Mouse (Mus musculus) ZHBTc4 (cell line): ENCODE measurements around the gene Srms.

Source experiments
- DNase-seq: peaks from one replicate; pipeline ENCODE4 v3.0.0-alpha.2; 2011; ENCODE audit warnings: low read depth, low spot score

Gene Srms

GRCm38 (mm10) chr2:181213021-181213445 is at the start of gene Srms:
Gene Srms, minus strand, starts transcription at chr2:181213185.
- peak; percentile 89 for DNase-seq

- no peak for DNase-seq
Observed at GRCm38 (mm10) chr2:181253248-181253647, 40.3 kb upstream of the Srms start.

- no peak for DNase-seq
Observed at GRCm38 (mm10) chr2:181251841-181252240, 38.9 kb upstream of the Srms start.

GRCm38 (mm10) chr2:181249217-181249616 is 36.2 kb upstream of the Srms start:
- DNase-seq: no peak

GRCm38 (mm10) chr2:181245031-181245430 is 32.0 kb upstream of the Srms start:
- DNase-seq: no peak

- peak; percentile 80 for DNase-seq
Observed at GRCm38 (mm10) chr2:181243706-181244394, 30.9 kb upstream of the Srms start.

GRCm38 (mm10) chr2:181242314-181242665 is 29.3 kb upstream of the Srms start:
- no peak for DNase-seq

- no peak for DNase-seq
Observed at GRCm38 (mm10) chr2:181241602-181242313, 28.8 kb upstream of the Srms start, which contains the start of gene Helz2. Gene Helz2, minus strand, starts transcription at chr2:181242027.

GRCm38 (mm10) chr2:181240806-181241440 is 27.9 kb upstream of the Srms start:
- no peak for DNase-seq

- no peak for DNase-seq
Observed at GRCm38 (mm10) chr2:181239261-181239660, 26.3 kb upstream of the Srms start.

GRCm38 (mm10) chr2:181238861-181239260 is 25.9 kb upstream of the Srms start:
- DNase-seq: no peak

GRCm38 (mm10) chr2:181238091-181238610 is 25.2 kb upstream of the Srms start:
- no peak for DNase-seq

GRCm38 (mm10) chr2:181237251-181238014 is 24.4 kb upstream of the Srms start:
- DNase-seq: no peak

- peak; percentile 39 for DNase-seq
Observed at GRCm38 (mm10) chr2:181235681-181236566, 22.9 kb upstream of the Srms start.

- no peak for DNase-seq
Observed at GRCm38 (mm10) chr2:181234680-181235079, 21.7 kb upstream of the Srms start.

GRCm38 (mm10) chr2:181233443-181233842 is 20.5 kb upstream of the Srms start:
- DNase-seq: peak; percentile 61

- DNase-seq: no peak
Observed at GRCm38 (mm10) chr2:181231171-181231570, 18.2 kb upstream of the Srms start.

- no peak for DNase-seq
Observed at GRCm38 (mm10) chr2:181228335-181228734, 15.3 kb upstream of the Srms start.

GRCm38 (mm10) chr2:181227122-181227521 is 14.1 kb upstream of the Srms start:
- DNase-seq: no peak

- DNase-seq: no peak
Observed at GRCm38 (mm10) chr2:181224994-181225393, 12.0 kb upstream of the Srms start.

- DNase-seq: no peak
Observed at GRCm38 (mm10) chr2:181220361-181220760, 7.4 kb upstream of the Srms start.
